Mouse (Mus musculus): ENCODE measurements at regions not wholly inside any gene's neighbourhood (a gene's known extent, or its start where the extent isn't known, plus 50 kb on each side); places are given as distances from the start of the nearest gene placed in this dataset.

GRCm38 (mm10) chr4:142414874-142415273 is 175.7 kb upstream of the Kazn start:
- Histone ChIP-seq H3K4me3 (no peak overlapping the region), H3K27ac (ENCODE audit: poor library complexity, severe bottlenecking) (no peak overlapping the region), H3K9ac (no peak overlapping the region), H3K4me1 (replicated peaks) (no peaks in the 10 kb centered on the region), H3K27me3 (replicated peaks) (no peaks in the 10 kb centered on the region), H3K36me3 (no peaks in the 10 kb centered on the region), H3K4me2 (no peak overlapping the region), H3K9me3 (replicated peaks) (no peaks in the 10 kb centered on the region)
- ATAC-seq (ENCODE audit: insufficient number of reproducible peaks, low FRiP score), result no peak
- 66% methylated on average over 5 of the region's 5 CpGs for WGBS

GRCm38 (mm10) chr4:142411792-142412191 is 172.6 kb upstream of the Kazn start:
- no peak for ATAC-seq (ENCODE audit: insufficient number of reproducible peaks, low FRiP score)
- no peak overlapping the region for H3K4me2 ChIP-seq
- 85% methylated on average over 5 of the region's 5 CpGs for WGBS
- no peak overlapping the region for H3K4me3 ChIP-seq
- no peaks in the 10 kb centered on the region for H3K4me1 ChIP-seq (replicated peaks)
- H3K36me3 ChIP-seq, result no peaks in the 10 kb centered on the region
- H3K9ac ChIP-seq, result no peak overlapping the region
- H3K27ac ChIP-seq (ENCODE audit: poor library complexity, severe bottlenecking), result no peak overlapping the region
- no peaks in the 10 kb centered on the region for H3K9me3 ChIP-seq (replicated peaks)
- no peaks in the 10 kb centered on the region for H3K27me3 ChIP-seq (replicated peaks)

- 80% methylated on average over 26 of the region's 26 CpGs for WGBS
- ATAC-seq (ENCODE audit: insufficient number of reproducible peaks, low FRiP score), result no peak
- H3K4me3 ChIP-seq, result no peak overlapping the region
These were observed 171.7 kb upstream of the Kazn start for GRCm38 (mm10) chr4:142410596-142411573.

GRCm38 (mm10) chr4:142397858-142398257 is 158.7 kb upstream of the Kazn start:
- WGBS, result 68% methylated on average over 7 of the region's 7 CpGs

More at GRCm38 (mm10) chr4:142410596-142411573, 171.7 kb upstream of the Kazn start:
- H3K27ac ChIP-seq (ENCODE audit: poor library complexity, severe bottlenecking), result no peak overlapping the region
- no peaks in the 10 kb centered on the region for H3K4me1 ChIP-seq (replicated peaks)
- H3K27me3 ChIP-seq (replicated peaks), result no peaks in the 10 kb centered on the region
- no peak overlapping the region for H3K9ac ChIP-seq
- H3K36me3 ChIP-seq, result no peaks in the 10 kb centered on the region
- H3K9me3 ChIP-seq (replicated peaks), result no peaks in the 10 kb centered on the region
- H3K4me2 ChIP-seq, result no peak overlapping the region

GRCm38 (mm10) chr4:142392924-142393323 is 153.7 kb upstream of the Kazn start:
- WGBS, result 32% methylated on average over 2 of the region's 2 CpGs
- Histone ChIP-seq H3K4me3 (no peak overlapping the region), H3K9ac (no peak overlapping the region), H3K36me3 (no peaks in the 10 kb centered on the region), H3K4me2 (no peak overlapping the region), H3K9me3 (replicated peaks) (peaks cover 11% of the 10 kb centered on the region; the same call in 1 of the 2 replicates), H3K27ac (ENCODE audit: poor library complexity, severe bottlenecking) (no peak overlapping the region), H3K27me3 (replicated peaks) (no peaks in the 10 kb centered on the region), H3K4me1 (replicated peaks) (no peaks in the 10 kb centered on the region)
- no peak for ATAC-seq (ENCODE audit: insufficient number of reproducible peaks, low FRiP score)

More at GRCm38 (mm10) chr4:142397858-142398257, 158.7 kb upstream of the Kazn start:
- H3K27ac ChIP-seq (ENCODE audit: poor library complexity, severe bottlenecking), result no peak overlapping the region
- no peak for ATAC-seq (ENCODE audit: insufficient number of reproducible peaks, low FRiP score)
- H3K27me3 ChIP-seq (replicated peaks), result no peaks in the 10 kb centered on the region
- peaks cover 13% of the 10 kb centered on the region for H3K9me3 ChIP-seq (replicated peaks)
- no peak overlapping the region for H3K9ac ChIP-seq
- H3K4me3 ChIP-seq, result no peak overlapping the region
- H3K36me3 ChIP-seq, result no peaks in the 10 kb centered on the region
- no peaks in the 10 kb centered on the region for H3K4me1 ChIP-seq (replicated peaks)
- H3K4me2 ChIP-seq, result no peak overlapping the region

GRCm38 (mm10) chr4:142390531-142391195 is 151.5 kb upstream of the Kazn start:
- H3K4me2 ChIP-seq, result no peak overlapping the region
- H3K9me3 ChIP-seq (replicated peaks), result peaks cover 11% of the 10 kb centered on the region; the same call in 1 of the 2 replicates
- 85% methylated on average over 21 of the region's 21 CpGs for WGBS
- no peak for ATAC-seq (ENCODE audit: insufficient number of reproducible peaks, low FRiP score)
- H3K4me3 ChIP-seq, result no peak overlapping the region
- H3K9ac ChIP-seq, result no peak overlapping the region
- H3K27me3 ChIP-seq (replicated peaks), result no peaks in the 10 kb centered on the region
- no peaks in the 10 kb centered on the region for H3K4me1 ChIP-seq (replicated peaks)
- no peak overlapping the region for H3K27ac ChIP-seq (ENCODE audit: poor library complexity, severe bottlenecking)
- no peaks in the 10 kb centered on the region for H3K36me3 ChIP-seq

GRCm38 (mm10) chr4:142388476-142388875 is 149.3 kb upstream of the Kazn start:
- no peaks in the 10 kb centered on the region for H3K27me3 ChIP-seq (replicated peaks)
- no peak overlapping the region for H3K9ac ChIP-seq
- no peak for ATAC-seq (ENCODE audit: insufficient number of reproducible peaks, low FRiP score)
- H3K4me1 ChIP-seq (replicated peaks), result no peaks in the 10 kb centered on the region
- no peaks in the 10 kb centered on the region for H3K36me3 ChIP-seq
- H3K4me2 ChIP-seq, result no peak overlapping the region
- 76% methylated on average over 6 of the region's 6 CpGs for WGBS
- no peak overlapping the region for H3K4me3 ChIP-seq
- no peak overlapping the region for H3K27ac ChIP-seq (ENCODE audit: poor library complexity, severe bottlenecking)
- H3K9me3 ChIP-seq (replicated peaks), result 0 out of 2 replicates have a peak, but pooled peaks cover 9% of the 10 kb centered on the region

- Histone ChIP-seq H3K36me3 (no peaks in the 10 kb centered on the region), H3K4me2 (no peak overlapping the region), H3K9ac (no peak overlapping the region), H3K9me3 (replicated peaks) (0 out of 2 replicates have a peak, but pooled peaks cover 4% of the 10 kb centered on the region), H3K27me3 (replicated peaks) (0 out of 2 replicates have a peak, but pooled peaks cover 4% of the 10 kb centered on the region), H3K4me3 (no peak overlapping the region), H3K27ac (ENCODE audit: poor library complexity, severe bottlenecking) (no peak overlapping the region), H3K4me1 (replicated peaks) (no peaks in the 10 kb centered on the region)
- 80% methylated on average over 7 of the region's 7 CpGs for WGBS
- no peak for ATAC-seq (ENCODE audit: insufficient number of reproducible peaks, low FRiP score)
These were observed 142.0 kb upstream of the Kazn start for GRCm38 (mm10) chr4:142381168-142381567.

GRCm38 (mm10) chr4:142378452-142378851 is 139.3 kb upstream of the Kazn start:
- WGBS, result 45% methylated on average over 9 of the region's 9 CpGs
- no peak for ATAC-seq (ENCODE audit: insufficient number of reproducible peaks, low FRiP score)
- 0 out of 2 replicates have a peak, but pooled peaks cover 4% of the 10 kb centered on the region for H3K27me3 ChIP-seq (replicated peaks)
- H3K4me3 ChIP-seq, result no peak overlapping the region
- no peaks in the 10 kb centered on the region for H3K9me3 ChIP-seq (replicated peaks)
- no peak overlapping the region for H3K4me2 ChIP-seq
- no peak overlapping the region for H3K9ac ChIP-seq
- no peaks in the 10 kb centered on the region for H3K36me3 ChIP-seq
- H3K27ac ChIP-seq (ENCODE audit: poor library complexity, severe bottlenecking), result no peak overlapping the region
- H3K4me1 ChIP-seq (replicated peaks), result no peaks in the 10 kb centered on the region

- no peaks in the 10 kb centered on the region for H3K9me3 ChIP-seq (replicated peaks)
- H3K27me3 ChIP-seq (replicated peaks), result no peaks in the 10 kb centered on the region
- H3K36me3 ChIP-seq, result no peaks in the 10 kb centered on the region
- no peaks in the 10 kb centered on the region for H3K4me1 ChIP-seq (replicated peaks)
- no peak overlapping the region for H3K27ac ChIP-seq (ENCODE audit: poor library complexity, severe bottlenecking)
- no peak overlapping the region for H3K4me2 ChIP-seq
- WGBS, result 47% methylated on average over 3 of the region's 3 CpGs
- H3K9ac ChIP-seq, result no peak overlapping the region
- no peak for ATAC-seq (ENCODE audit: insufficient number of reproducible peaks, low FRiP score)
- no peak overlapping the region for H3K4me3 ChIP-seq
These were observed 128.6 kb upstream of the Kazn start for GRCm38 (mm10) chr4:142367774-142368173.

- no peak for ATAC-seq (ENCODE audit: insufficient number of reproducible peaks, low FRiP score)
- WGBS, result 52% methylated on average over 5 of the region's 5 CpGs
These were observed 122.9 kb upstream of the Kazn start for GRCm38 (mm10) chr4:142362071-142362470.

More at GRCm38 (mm10) chr4:142362071-142362470, 122.9 kb upstream of the Kazn start:
- no peaks in the 10 kb centered on the region for H3K27me3 ChIP-seq (replicated peaks)
- no peaks in the 10 kb centered on the region for H3K36me3 ChIP-seq
- no peaks in the 10 kb centered on the region for H3K9me3 ChIP-seq (replicated peaks)
- H3K4me1 ChIP-seq (replicated peaks), result no peaks in the 10 kb centered on the region
- no peak overlapping the region for H3K27ac ChIP-seq (ENCODE audit: poor library complexity, severe bottlenecking)
- H3K9ac ChIP-seq, result no peak overlapping the region
- H3K4me2 ChIP-seq, result no peak overlapping the region
- no peak overlapping the region for H3K4me3 ChIP-seq

Data from heart, embryonic 12.5 days (tissue).